Mouse (Mus musculus) lung, postnatal 0 days (tissue): Measurements from ENCODE around the gene Tanc1. TPM values are rescaled to one million over a fixed set of nuclear protein-coding genes. Genes with fewer than 3 reads are reported as not detected.
A peak's percentile ranks its signal among the peaks of the same experiment; 100 is the strongest.

Experiments used
- ATAC-seq: fragments of 200-750 bp; cut with Nextera tagmentation; 2 replicates; pipeline ENCODE4 v1.8.0; 2017; ENCODE audit warnings: moderate library complexity
- DNase-seq: peaks from one replicate; pipeline ENCODE4 v3.0.0-alpha.2; 2016; ENCODE audit warnings: low spot score
- H3K27ac ChIP-seq: fragments of 300-500 bp; sonication (generic); 2 replicates; pipeline ENCODE4 v1.5.1; 2014; ENCODE audit warnings: antibody characterized with exemption, mild to moderate bottlenecking, low read length, mixed read lengths
- H3K27me3 ChIP-seq: fragments of 300-500 bp; sonication (generic); replicated peaks from 2 replicates; pipeline ENCODE4 v1.6.1; 2014; ENCODE audit warnings: low read length, mixed read lengths; ENCODE audit not compliant: insufficient read depth
- H3K36me3 ChIP-seq: fragments of 300-500 bp; sonication (generic); 2 replicates; pipeline ENCODE4 v1.6.1; 2014; ENCODE audit warnings: low read length, mixed read lengths; ENCODE audit not compliant: insufficient read depth
- H3K4me1 ChIP-seq: fragments of 300-500 bp; sonication (generic); 2 replicates; pipeline ENCODE4 v1.6.1; 2014; ENCODE audit warnings: antibody characterized with exemption, low read depth, low read length, mixed read lengths; ENCODE audit not compliant: insufficient read depth
- H3K4me2 ChIP-seq: fragments of 300-500 bp; sonication (generic); replicated peaks from 2 replicates; pipeline ENCODE4 v1.6.1; 2014; ENCODE audit warnings: low read depth, mild to moderate bottlenecking, low read length, moderate library complexity, mixed read lengths
- H3K4me3 ChIP-seq: fragments of 300-500 bp; sonication (generic); 2 replicates; pipeline ENCODE4 v1.5.1; 2014; ENCODE audit warnings: low read depth, low read length
- H3K9ac ChIP-seq: fragments of 300-500 bp; sonication (generic); replicated peaks from 2 replicates; pipeline ENCODE4 v1.6.1; 2014; ENCODE audit warnings: low read depth, mild to moderate bottlenecking
- H3K9me3 ChIP-seq: fragments of 300-500 bp; sonication (generic); 2 replicates; pipeline ENCODE4 v1.6.1; 2016; ENCODE audit warnings: low read length, mixed read lengths
- CTCF ChIP-seq: IDR thresholded peaks from 2 replicates; pipeline ENCODE4 v1.5.1; 2016; ENCODE audit warnings: antibody characterized with exemption, mild to moderate bottlenecking
- EP300 ChIP-seq: IDR thresholded peaks from 2 replicates; pipeline ENCODE4 v1.6.1; 2016; ENCODE audit warnings: antibody characterized with exemption, mild to moderate bottlenecking, control low read depth
- WGBS: fragments of 180-500 bp; shearing (Covaris S2); extraction: QIAGEN DNeasy Blood & Tissue Kit; methylation state at CpG from one replicate; pipeline ENCODE4 v1.1.7; 2014; 5-methylcytosine and 5-hydroxymethylcytosine counted together
- polyA plus RNA-seq: library from polyadenylated mRNA; unstranded; fragments of >200 nt; fragmentation: Nextera tagmentation; extraction: Ambion mirVana; gene quantifications from 2 replicates; pipeline ENCODE4 v1.2.1, GENCODE M21; 2015

Tanc1 gene
- polyA plus RNA-seq, 1 experiment from 2014 or later, result 20.9 TPM

- H3K4me2 ChIP-seq, result no peak overlapping the region
- WGBS, result 20% methylated on average over 5 of the region's 5 CpGs
- H3K9me3 ChIP-seq, result no peaks in the 10 kb centered on the region
- TF ChIP-seq CTCF, result no peak
- peak; percentile 63; the same call in 1 of the 2 replicates for TF ChIP-seq EP300
- DNase-seq (peak; percentile 73), ATAC-seq (peak; percentile 66)
- peaks cover 17% of the 10 kb centered on the region for H3K4me1 ChIP-seq
- H3K36me3 ChIP-seq, result no peaks in the 10 kb centered on the region
- no peaks in the 10 kb centered on the region for H3K27me3 ChIP-seq
- H3K4me3 ChIP-seq, result no peak overlapping the region
- no peak overlapping the region for H3K27ac ChIP-seq
- no peak overlapping the region for H3K9ac ChIP-seq
Measured at GRCm38 (mm10) chr2:59693473-59693872, 81.6 kb downstream of the Tanc1 start.

GRCm38 (mm10) chr2:59697123-59697522 is 85.3 kb downstream of the Tanc1 start:
- H3K9me3 ChIP-seq, result no peaks in the 10 kb centered on the region
- no peak overlapping the region for H3K4me2 ChIP-seq
- ATAC-seq (no peak), DNase-seq (no peak)
- H3K9ac ChIP-seq, result no peak overlapping the region
- TF ChIP-seq CTCF (no peak), EP300 (no peak)
- WGBS, result 71% methylated on average over 3 of the region's 3 CpGs
- H3K27me3 ChIP-seq, result no peaks in the 10 kb centered on the region
- H3K36me3 ChIP-seq, result peaks cover 11% of the 10 kb centered on the region
- no peak overlapping the region for H3K27ac ChIP-seq
- peaks cover 10% of the 10 kb centered on the region; the same call in 1 of the 2 replicates for H3K4me1 ChIP-seq
- H3K4me3 ChIP-seq, result no peak overlapping the region

GRCm38 (mm10) chr2:59697722-59698634 is 86.1 kb downstream of the Tanc1 start:
- Histone ChIP-seq H3K36me3 (peaks cover 11% of the 10 kb centered on the region), H3K27ac (peak overlapping the region; percentile 51), H3K4me3 (no peak overlapping the region), H3K27me3 (no peaks in the 10 kb centered on the region), H3K9me3 (no peaks in the 10 kb centered on the region), H3K9ac (no peak overlapping the region), H3K4me1 (peaks cover 9% of the 10 kb centered on the region; the same call in 1 of the 2 replicates), H3K4me2 (peak overlapping the region; percentile 22; the same call in 1 of the 2 replicates)
- 4% methylated on average over 16 of the region's 16 CpGs for WGBS
- peak; percentile 56 for DNase-seq
- peak; percentile 66 for ATAC-seq
- TF ChIP-seq CTCF (no peak), EP300 (no peak)

GRCm38 (mm10) chr2:59698635-59699300 is 86.9 kb downstream of the Tanc1 start:
- H3K4me3 ChIP-seq, result no peak overlapping the region
- no peak overlapping the region for H3K4me2 ChIP-seq
- WGBS, result 60% methylated on average over 7 of the region's 7 CpGs
- ATAC-seq (no peak), DNase-seq (no peak)
- TF ChIP-seq CTCF (no peak), EP300 (no peak)
- no peak overlapping the region for H3K9ac ChIP-seq
- peaks cover 7% of the 10 kb centered on the region; the same call in 1 of the 2 replicates for H3K4me1 ChIP-seq
- no peak overlapping the region for H3K27ac ChIP-seq
- no peaks in the 10 kb centered on the region for H3K9me3 ChIP-seq
- peaks cover 11% of the 10 kb centered on the region for H3K36me3 ChIP-seq
- H3K27me3 ChIP-seq, result no peaks in the 10 kb centered on the region

- peak; percentile 39 for ATAC-seq
- Histone ChIP-seq H3K27me3 (no peaks in the 10 kb centered on the region), H3K9ac (no peak overlapping the region), H3K36me3 (peaks cover 11% of the 10 kb centered on the region), H3K27ac (peak overlapping the region; percentile 39; the same call in 1 of the 2 replicates), H3K4me1 (peaks cover 7% of the 10 kb centered on the region; the same call in 1 of the 2 replicates), H3K4me3 (no peak overlapping the region), H3K4me2 (no peak overlapping the region), H3K9me3 (no peaks in the 10 kb centered on the region)
- DNase-seq, result no peak
- 53% methylated on average over 9 of the region's 9 CpGs for WGBS
- no peak for TF ChIP-seq CTCF
- no peak for TF ChIP-seq EP300
Measured at GRCm38 (mm10) chr2:59699893-59700292, 88.1 kb downstream of the Tanc1 start.

- no peaks in the 10 kb centered on the region; the same call in 1 of the 2 replicates for H3K4me1 ChIP-seq
- no peaks in the 10 kb centered on the region for H3K27me3 ChIP-seq
- no peak overlapping the region for H3K4me3 ChIP-seq
- 85% methylated on average over 12 of the region's 12 CpGs for WGBS
- TF ChIP-seq CTCF (no peak), EP300 (no peak)
- ATAC-seq (no peak), DNase-seq (no peak)
- H3K9ac ChIP-seq, result no peak overlapping the region
- no peak overlapping the region for H3K4me2 ChIP-seq
- peaks cover 7% of the 10 kb centered on the region for H3K36me3 ChIP-seq
- H3K27ac ChIP-seq, result no peak overlapping the region
- no peaks in the 10 kb centered on the region for H3K9me3 ChIP-seq
Measured at GRCm38 (mm10) chr2:59705221-59705620, 93.4 kb downstream of the Tanc1 start.
